Mouse (Mus musculus): ENCODE results near the gene Dzip1.

DNA sequence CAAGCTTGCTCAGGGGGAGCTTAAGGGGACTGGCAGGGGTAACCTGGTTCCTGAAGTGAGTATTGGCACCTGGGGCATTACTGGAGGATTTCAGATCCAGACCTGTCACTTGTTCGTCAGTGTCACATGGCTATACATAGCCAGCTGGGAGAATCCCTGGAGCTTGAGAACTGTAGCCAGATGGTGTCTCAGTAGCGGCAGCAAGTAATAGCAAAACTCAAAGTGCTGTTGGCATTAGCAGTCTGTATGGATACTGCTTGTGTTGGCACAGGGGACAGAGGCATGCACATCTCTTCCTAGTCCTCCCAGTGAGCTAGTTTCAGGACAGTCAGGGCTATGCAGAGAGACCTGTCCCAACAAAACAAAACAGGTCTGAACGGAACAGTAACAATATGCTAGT is 32.8 kb upstream of the Dzip1 start:
- TF ChIP-seq CTCF (IDR thresholded peaks at IDR 0.05; ENCODE audit: low read depth, low read length), result no peak
- TF ChIP-seq POLR2A (IDR thresholded peaks at IDR 0.05; ENCODE audit: insufficient read depth, low read length), result no peak

All from ES-Bruce4 (cell line).